Mouse (Mus musculus): Measurements from ENCODE around the gene Phlda3. TPM values are rescaled to one million over a fixed set of nuclear protein-coding genes. Genes with fewer than 3 reads are reported as not detected.

The Phlda3 gene
- polyA plus RNA-seq, 1 experiment from 2014 or later: 20.7 TPM

DNA sequence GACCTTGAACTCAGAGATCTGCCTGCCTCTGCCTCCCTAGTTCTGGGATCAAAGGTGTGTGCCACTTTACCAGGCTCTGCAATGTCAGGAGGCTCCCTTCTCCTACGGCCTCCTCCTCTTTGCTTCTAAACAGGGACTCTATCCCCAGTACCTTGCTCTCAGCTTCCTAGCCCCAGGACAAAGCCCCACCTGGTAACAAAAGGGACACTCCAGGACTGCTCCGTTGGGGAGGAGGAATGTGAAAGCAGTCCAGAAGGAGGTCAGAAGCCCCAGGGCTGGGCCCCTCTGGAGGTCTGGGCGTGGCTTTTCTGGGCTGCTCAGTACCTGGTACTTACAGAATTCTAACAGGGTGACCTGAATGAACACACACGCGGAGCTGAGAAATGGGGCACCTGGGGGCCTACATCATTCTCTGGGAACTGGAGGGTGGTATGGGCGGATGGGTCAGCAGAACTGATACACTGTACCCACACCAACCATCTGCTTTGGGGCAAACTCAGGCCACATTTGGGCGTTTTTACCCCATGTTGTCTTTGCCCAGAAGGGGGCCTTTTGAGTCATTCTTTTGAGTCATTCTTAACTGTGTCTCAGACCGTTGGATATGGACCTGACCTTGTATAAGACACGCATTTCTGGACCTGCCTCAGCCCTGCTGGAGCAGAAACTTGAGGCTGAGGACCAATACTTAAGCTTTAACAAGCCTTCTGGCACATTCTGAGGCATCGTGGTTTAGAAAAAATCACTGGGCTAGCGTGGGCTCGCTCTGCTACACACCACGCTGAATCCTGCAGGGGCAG lies 26.4 kb downstream of the Phlda3 start:
- H3K4me3 ChIP-seq (replicated peaks; ENCODE audit: low read depth, low read length): no peak overlapping the region

DNA sequence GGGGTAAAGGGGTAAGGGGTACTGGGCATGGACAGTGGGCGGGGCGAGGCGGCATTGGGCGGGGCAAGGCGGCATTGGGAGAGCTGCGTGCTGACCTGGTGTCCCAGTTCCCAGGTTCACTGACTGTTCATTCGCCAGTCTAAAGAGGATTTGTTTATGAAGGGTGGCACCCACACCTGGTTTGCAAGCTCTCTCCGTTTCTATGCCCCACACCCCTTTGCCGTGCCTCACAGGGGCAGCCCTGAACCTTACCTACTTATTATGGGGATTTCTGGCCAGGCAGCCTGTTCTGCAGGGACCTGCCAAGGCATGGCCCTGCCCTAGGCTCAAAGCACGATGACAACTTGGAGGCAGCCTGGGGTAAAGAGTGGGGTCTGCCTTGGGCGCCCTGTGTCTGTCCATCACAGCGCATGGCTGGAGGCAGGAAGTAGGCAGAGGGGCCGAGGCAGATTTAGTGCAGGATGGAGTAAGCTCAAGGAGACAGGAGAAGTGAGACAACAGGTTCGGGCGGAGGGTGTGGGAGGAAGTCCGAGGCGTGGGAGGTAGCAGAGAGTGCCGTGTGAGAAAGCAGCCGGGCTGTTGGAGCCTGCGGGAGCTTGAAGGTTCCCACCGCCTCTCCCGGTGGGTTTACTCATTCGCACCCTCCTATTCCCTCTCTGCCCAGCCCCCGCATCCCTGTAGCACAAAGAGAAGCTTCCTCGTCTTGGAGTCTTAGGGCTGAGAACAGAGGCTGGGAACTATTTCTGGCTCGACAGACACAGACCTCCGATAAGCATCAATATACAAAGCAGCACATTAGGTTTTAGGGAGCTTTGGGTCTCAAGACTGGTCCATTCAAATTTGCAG lies 27.7 kb downstream of the Phlda3 start:
- Histone ChIP-seq H3K4me1 (ENCODE audit: control insufficient read depth, insufficient read depth, low read length) (peaks cover 9% of the 10 kb centered on the region), H3K9me3 (ENCODE audit: control insufficient read depth, low read length) (no peaks in the 10 kb centered on the region), H3K9ac (replicated peaks; ENCODE audit: low read length) (0 out of 2 replicates have a peak overlapping the region, but pooled peaks have one; percentile 26), H3K4me3 (replicated peaks; ENCODE audit: low read depth, low read length) (peak overlapping the region; percentile 22), H3K27ac (replicated peaks; ENCODE audit: low read depth, low read length) (no peak overlapping the region), H3K36me3 (ENCODE audit: control insufficient read depth, insufficient read depth, low read length) (no peaks in the 10 kb centered on the region), H3K27me3 (ENCODE audit: control insufficient read depth, insufficient read depth, low read length) (peaks cover 4% of the 10 kb centered on the region; the same call in 1 of the 2 replicates), H3K4me2 (ENCODE audit: low read length) (peak overlapping the region; percentile 46)
- ATAC-seq (ENCODE audit: low FRiP score, low TSS enrichment) (no peak), DNase-seq (peak; percentile 37)
- 10% methylated on average over 27 of the region's 27 CpGs for WGBS

More for the DNA sequence above, 26.4 kb downstream of the Phlda3 start:
- ATAC-seq (ENCODE audit: low FRiP score, low TSS enrichment) (no peak), DNase-seq (no peak)
- H3K9me3 ChIP-seq (ENCODE audit: control insufficient read depth, low read length): no peaks in the 10 kb centered on the region
- H3K36me3 ChIP-seq (ENCODE audit: control insufficient read depth, insufficient read depth, low read length): no peaks in the 10 kb centered on the region
- no peak overlapping the region for H3K4me2 ChIP-seq (ENCODE audit: low read length)
- peaks cover 9% of the 10 kb centered on the region for H3K4me1 ChIP-seq (ENCODE audit: control insufficient read depth, insufficient read depth, low read length)
- peaks cover 4% of the 10 kb centered on the region; the same call in 1 of the 2 replicates for H3K27me3 ChIP-seq (ENCODE audit: control insufficient read depth, insufficient read depth, low read length)
- no peak overlapping the region for H3K9ac ChIP-seq (replicated peaks; ENCODE audit: low read length)
- WGBS: 68% methylated on average over 13 of the region's 13 CpGs
- no peak overlapping the region for H3K27ac ChIP-seq (replicated peaks; ENCODE audit: low read depth, low read length)

DNA sequence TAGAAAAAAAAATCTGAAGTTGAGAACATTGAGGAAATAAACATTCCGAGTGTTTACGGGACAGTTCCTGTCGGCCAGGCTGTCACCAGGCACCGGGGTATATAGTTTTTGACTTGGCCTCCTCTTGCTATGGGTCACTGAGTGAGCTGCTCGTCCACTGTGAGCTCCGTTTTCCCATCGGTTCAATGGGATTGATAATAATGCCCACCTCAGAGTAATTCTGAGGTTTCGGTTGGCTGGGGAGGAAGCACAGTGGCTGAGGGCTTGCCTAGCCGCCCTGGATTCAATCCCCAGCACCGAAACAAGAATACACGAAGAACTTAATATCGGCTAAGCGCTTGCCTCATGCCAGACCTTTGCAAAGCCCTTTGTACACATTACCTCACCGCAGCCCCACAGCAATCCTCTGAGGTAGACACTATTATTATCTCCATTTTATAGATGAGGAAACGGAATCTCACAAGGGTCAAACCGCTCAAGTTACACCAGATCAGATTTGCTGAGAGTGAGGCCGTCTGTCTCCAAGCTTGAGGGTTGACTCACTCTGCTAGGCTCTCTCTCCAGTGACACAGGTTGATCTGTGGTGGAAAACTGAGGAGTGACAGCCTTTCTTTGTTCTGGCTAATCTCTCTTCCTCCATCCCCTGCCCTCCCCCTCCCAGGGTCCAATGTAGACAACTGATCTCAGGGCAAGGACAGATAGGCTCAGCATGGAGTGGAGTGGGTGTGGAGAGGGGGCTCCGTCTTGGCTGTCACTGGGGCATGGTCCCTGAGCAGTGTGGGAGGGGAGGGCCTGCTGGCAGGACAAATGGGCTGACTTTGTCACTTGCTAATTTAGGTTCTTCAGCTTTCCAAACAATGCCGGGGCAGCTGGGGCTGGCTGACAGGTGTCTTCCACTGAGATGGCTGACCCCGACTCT lies 28.6 kb downstream of the Phlda3 start:
- no peaks in the 10 kb centered on the region for H3K9me3 ChIP-seq (ENCODE audit: control insufficient read depth, low read length)
- no peaks in the 10 kb centered on the region for H3K36me3 ChIP-seq (ENCODE audit: control insufficient read depth, insufficient read depth, low read length)
- ATAC-seq (ENCODE audit: low FRiP score, low TSS enrichment): peak; percentile 43; the same call in 1 of the 2 replicates
- no peak overlapping the region for H3K9ac ChIP-seq (replicated peaks; ENCODE audit: low read length)
- DNase-seq: peak; percentile 23
- 15% methylated on average over 20 of the region's 20 CpGs for WGBS
- peak overlapping the region; percentile 46 for H3K4me2 ChIP-seq (ENCODE audit: low read length)
- H3K4me3 ChIP-seq (replicated peaks; ENCODE audit: low read depth, low read length): no peak overlapping the region
- H3K27me3 ChIP-seq (ENCODE audit: control insufficient read depth, insufficient read depth, low read length): peaks cover 4% of the 10 kb centered on the region; the same call in 1 of the 2 replicates
- peaks cover 9% of the 10 kb centered on the region for H3K4me1 ChIP-seq (ENCODE audit: control insufficient read depth, insufficient read depth, low read length)
- H3K27ac ChIP-seq (replicated peaks; ENCODE audit: low read depth, low read length): no peak overlapping the region

DNA sequence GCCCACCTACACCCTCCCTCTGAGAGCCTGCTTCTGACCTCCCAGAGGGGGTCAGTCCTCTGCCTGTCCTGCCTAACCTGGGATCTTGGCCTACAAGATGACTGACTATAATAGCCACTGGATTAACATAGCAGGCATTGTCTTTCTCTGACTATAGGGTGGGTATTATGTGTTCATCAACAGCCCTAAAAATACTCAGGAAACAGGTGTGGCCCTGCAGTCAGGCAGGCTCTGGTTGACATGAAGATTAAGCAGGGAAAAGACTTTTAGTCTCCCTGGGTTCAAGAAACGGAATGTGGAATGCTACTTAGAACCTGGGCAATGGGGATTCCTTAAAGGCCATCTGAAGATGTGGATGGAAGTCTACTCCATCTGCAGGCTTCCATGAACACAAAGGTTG lies 32.6 kb downstream of the Phlda3 start:
- ATAC-seq (ENCODE audit: low FRiP score, low TSS enrichment): no peak
- 79% methylated on average over 1 of the region's 1 CpGs for whole genome bisulfite sequencing
- H3K9ac ChIP-seq (replicated peaks; ENCODE audit: low read length): no peak overlapping the region
- H3K9me3 ChIP-seq (ENCODE audit: control insufficient read depth, low read length): no peaks in the 10 kb centered on the region
- no peak overlapping the region for H3K4me2 ChIP-seq (ENCODE audit: low read length)
- no peak overlapping the region for H3K27ac ChIP-seq (replicated peaks; ENCODE audit: low read depth, low read length)
- H3K4me3 ChIP-seq (replicated peaks; ENCODE audit: low read depth, low read length): no peak overlapping the region
- no peak for DNase-seq
- no peaks in the 10 kb centered on the region for H3K36me3 ChIP-seq (ENCODE audit: control insufficient read depth, insufficient read depth, low read length)
- H3K4me1 ChIP-seq (ENCODE audit: control insufficient read depth, insufficient read depth, low read length): peaks cover 15% of the 10 kb centered on the region
- H3K27me3 ChIP-seq (ENCODE audit: control insufficient read depth, insufficient read depth, low read length): peaks cover 4% of the 10 kb centered on the region; the same call in 1 of the 2 replicates

DNA sequence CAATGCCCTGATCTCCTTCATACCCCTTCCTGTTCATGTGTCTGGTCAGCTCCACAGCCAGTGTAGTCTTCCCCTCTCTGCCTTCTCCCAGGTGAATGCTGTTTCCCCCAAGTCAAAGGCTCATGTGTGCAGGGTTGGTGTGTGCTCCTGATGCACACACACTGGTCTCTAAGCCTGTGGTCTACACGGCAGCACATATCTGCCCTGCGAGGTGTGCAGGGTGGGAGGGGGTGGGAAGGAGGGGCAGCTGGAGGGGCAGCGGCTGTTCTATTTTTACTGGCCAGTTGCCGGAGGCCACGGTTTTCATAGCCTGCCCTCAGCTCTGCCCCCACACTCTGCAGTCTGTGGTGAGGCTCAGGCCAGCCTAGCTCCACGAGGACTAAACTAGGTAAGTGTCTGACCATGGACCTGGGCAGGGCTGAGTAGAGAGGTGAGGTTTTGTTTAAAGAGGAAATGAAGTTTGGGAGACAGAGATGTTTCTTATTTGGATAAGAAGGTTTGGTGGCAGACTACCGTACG lies 33.2 kb downstream of the Phlda3 start:
- DNase-seq: no peak
- no peak overlapping the region for H3K27ac ChIP-seq (replicated peaks; ENCODE audit: low read depth, low read length)
- no peaks in the 10 kb centered on the region for H3K9me3 ChIP-seq (ENCODE audit: control insufficient read depth, low read length)
- ATAC-seq (ENCODE audit: low FRiP score, low TSS enrichment): no peak
- no peaks in the 10 kb centered on the region for H3K36me3 ChIP-seq (ENCODE audit: control insufficient read depth, insufficient read depth, low read length)
- H3K4me3 ChIP-seq (replicated peaks; ENCODE audit: low read depth, low read length): no peak overlapping the region
- no peak overlapping the region for H3K9ac ChIP-seq (replicated peaks; ENCODE audit: low read length)
- H3K27me3 ChIP-seq (ENCODE audit: control insufficient read depth, insufficient read depth, low read length): peaks cover 4% of the 10 kb centered on the region; the same call in 1 of the 2 replicates
- no peak overlapping the region for H3K4me2 ChIP-seq (ENCODE audit: low read length)
- H3K4me1 ChIP-seq (ENCODE audit: control insufficient read depth, insufficient read depth, low read length): peaks cover 15% of the 10 kb centered on the region
- WGBS: 79% methylated on average over 8 of the region's 8 CpGs

DNA sequence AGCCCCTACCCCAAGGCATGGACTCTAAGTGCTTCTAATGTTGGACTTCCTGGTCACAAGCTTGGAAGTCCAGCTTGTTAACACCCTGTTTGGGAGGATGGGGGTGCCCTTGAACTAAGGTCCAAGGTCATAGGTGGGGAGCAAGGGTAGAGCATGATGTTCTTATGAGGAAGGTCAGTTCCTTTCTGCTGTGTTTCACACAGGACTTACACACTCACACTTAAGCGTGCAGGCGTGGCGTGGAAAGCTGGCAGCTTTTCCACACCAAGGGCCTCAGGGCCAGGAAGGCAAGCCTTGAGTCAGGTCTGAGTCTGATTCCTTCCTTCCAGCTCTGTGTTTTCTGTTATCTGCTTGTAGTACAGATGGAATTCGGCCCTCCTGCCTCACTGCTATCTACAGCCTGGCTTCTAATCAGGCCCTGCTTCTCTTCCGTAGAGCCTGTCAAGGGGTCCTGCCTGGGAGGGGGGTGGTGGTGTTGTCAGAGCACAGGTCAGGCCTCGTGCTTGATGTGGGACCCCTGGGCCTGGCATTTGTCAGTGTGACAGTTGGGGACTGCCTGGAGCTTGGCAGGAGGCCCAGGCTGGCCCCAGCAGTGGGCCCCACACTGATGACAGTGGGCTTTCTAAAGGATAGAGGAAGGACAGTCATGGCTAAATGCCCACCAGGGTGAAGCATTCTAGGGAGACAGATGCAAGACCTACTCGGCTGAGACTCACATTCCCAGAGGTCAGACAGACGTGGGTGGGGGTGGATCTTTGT lies 34.5 kb downstream of the Phlda3 start:
- H3K27ac ChIP-seq (replicated peaks; ENCODE audit: low read depth, low read length): no peak overlapping the region
- H3K4me3 ChIP-seq (replicated peaks; ENCODE audit: low read depth, low read length): no peak overlapping the region
- whole genome bisulfite sequencing: 50% methylated on average over 8 of the region's 8 CpGs
- no peak overlapping the region for H3K4me2 ChIP-seq (ENCODE audit: low read length)
- no peak overlapping the region for H3K9ac ChIP-seq (replicated peaks; ENCODE audit: low read length)
- peak; percentile 21 for DNase-seq
- peaks cover 6% of the 10 kb centered on the region for H3K4me1 ChIP-seq (ENCODE audit: control insufficient read depth, insufficient read depth, low read length)
- no peak; the same call in 1 of the 2 replicates for ATAC-seq (ENCODE audit: low FRiP score, low TSS enrichment)
- no peaks in the 10 kb centered on the region for H3K36me3 ChIP-seq (ENCODE audit: control insufficient read depth, insufficient read depth, low read length)
- no peaks in the 10 kb centered on the region for H3K9me3 ChIP-seq (ENCODE audit: control insufficient read depth, low read length)
- no peaks in the 10 kb centered on the region for H3K27me3 ChIP-seq (ENCODE audit: control insufficient read depth, insufficient read depth, low read length)

DNA sequence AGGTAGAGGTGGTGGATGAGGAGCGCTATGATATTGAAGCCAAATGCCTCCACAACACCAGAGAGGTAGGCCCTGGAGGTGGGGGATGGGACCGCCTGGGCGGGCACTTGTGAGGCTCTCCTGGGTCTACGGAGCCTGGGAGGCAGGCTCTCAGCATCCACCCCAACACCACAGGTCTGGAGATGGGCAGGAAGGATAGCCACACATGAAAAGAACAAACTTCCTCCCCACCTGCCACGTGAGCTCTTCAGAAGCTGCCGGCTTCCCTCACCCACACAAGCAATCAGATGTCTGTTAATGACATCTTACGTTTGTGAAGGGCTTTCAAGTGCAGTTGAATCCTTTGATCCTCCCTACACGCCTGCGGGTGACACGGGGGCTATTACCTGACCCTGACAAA lies 41.6 kb downstream of the Phlda3 start:
- ATAC-seq (ENCODE audit: low FRiP score, low TSS enrichment): no peak
- H3K4me2 ChIP-seq (ENCODE audit: low read length): no peak overlapping the region
- WGBS: 62% methylated on average over 10 of the region's 10 CpGs
- H3K27ac ChIP-seq (replicated peaks; ENCODE audit: low read depth, low read length): no peak overlapping the region
- no peaks in the 10 kb centered on the region for H3K4me1 ChIP-seq (ENCODE audit: control insufficient read depth, insufficient read depth, low read length)
- H3K27me3 ChIP-seq (ENCODE audit: control insufficient read depth, insufficient read depth, low read length): no peaks in the 10 kb centered on the region
- H3K36me3 ChIP-seq (ENCODE audit: control insufficient read depth, insufficient read depth, low read length): no peaks in the 10 kb centered on the region
- DNase-seq: no peak
- H3K4me3 ChIP-seq (replicated peaks; ENCODE audit: low read depth, low read length): no peak overlapping the region
- H3K9ac ChIP-seq (replicated peaks; ENCODE audit: low read length): no peak overlapping the region
- no peaks in the 10 kb centered on the region for H3K9me3 ChIP-seq (ENCODE audit: control insufficient read depth, low read length)

Measured in midbrain, embryonic 14.5 days (tissue).